Mouse (Mus musculus): ENCODE results near the gene Tigd3. TPM values are rescaled to one million over a fixed set of nuclear protein-coding genes. Genes with fewer than 3 reads are reported as not detected.

Gene Tigd3
- not detected for polyA plus RNA-seq (2014; fragmentation: Illumina TruSeq; extraction: RNeasy Lipid Tissue Mini Kit (QIAGEN cat#74804); ENCODE audit: low read depth, low replicate concordance)

DNA sequence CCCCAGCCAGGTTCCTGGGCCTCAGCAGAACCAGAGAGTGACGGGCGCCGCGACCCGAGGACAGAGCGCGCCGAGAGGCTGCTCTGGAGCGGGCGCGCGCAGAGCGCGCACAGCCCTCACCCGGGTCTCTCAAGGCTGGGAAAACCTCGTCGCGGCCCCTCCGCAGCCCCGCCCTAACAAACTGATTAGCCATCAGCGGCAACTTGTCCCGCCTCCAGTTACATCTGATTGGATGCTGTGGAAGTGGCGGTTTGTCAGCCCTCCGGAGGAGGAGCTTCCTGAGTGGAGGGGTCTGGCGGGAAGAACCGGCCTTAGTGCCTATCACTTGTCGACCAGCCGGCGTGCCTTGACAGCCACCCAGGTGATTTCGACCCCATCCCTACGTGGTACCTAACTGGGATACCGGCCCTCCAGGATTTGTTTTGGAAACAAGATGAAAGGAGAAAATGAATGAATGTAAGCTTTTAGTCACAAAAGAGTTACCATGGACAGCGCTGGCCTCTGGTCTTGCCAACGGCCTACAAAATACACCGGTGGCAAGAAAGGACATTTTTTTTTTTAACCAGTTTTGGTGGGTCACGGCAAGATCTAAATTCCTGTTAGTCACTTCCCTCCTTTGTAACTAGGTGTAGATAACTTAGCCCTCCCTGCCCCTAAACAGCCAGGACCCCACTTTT is at the start of gene Tigd3:
Gene Tigd3, minus strand, starts transcription at position 148 of the 677 bp plus-strand sequence.

GRCm38 (mm10) chr19:5924713-5925093 is 30.8 kb upstream of the Tigd3 start, which contains the start of gene Cdc42ep2:
Gene Cdc42ep2 (minus strand): TSS chr19:5924816.

DNA sequence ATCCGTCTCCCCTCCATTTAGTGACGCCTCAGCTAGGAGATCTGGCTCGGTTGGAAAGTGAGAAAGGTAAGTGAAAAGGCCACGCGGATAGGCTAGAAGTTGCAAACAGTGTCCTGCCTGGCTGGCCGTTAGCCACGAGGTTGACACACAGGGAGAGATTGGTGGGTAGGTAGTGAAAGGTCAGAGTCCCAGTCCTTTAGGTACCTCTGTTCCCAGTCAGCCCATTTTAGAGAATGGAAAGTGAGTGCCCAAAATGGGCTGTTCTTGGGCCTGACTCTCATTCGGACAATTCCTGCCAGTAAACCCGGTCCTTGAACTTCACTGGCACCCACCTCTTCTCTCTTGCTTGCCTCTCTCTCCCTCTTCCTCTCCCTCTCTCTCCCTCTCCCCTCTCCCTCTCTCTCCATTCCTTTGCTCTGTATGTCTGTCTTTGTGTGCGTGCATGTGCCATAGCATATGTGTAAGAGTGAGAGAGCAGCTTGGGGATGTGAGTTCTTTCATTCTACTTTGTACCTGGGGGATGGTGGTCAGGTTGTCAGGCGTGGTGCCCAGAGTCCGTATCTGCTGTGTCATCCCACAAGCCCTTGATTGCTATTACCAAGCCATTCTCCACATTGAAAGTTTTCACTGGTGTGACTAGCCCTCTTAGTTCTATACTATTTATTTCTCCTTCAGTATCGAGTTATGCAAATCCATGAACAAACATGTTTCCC is 19.2 kb upstream of the Tigd3 start, which contains the start of gene Dpf2:
Gene Dpf2, minus strand, starts transcription at position 4 of the 713 bp plus-strand sequence.

GRCm38 (mm10) chr19:5877618-5878361 is 16.2 kb downstream of the Tigd3 start, which contains the start of gene Slc25a45:
Gene Slc25a45 (plus strand): TSS chr19:5877808.

DNA sequence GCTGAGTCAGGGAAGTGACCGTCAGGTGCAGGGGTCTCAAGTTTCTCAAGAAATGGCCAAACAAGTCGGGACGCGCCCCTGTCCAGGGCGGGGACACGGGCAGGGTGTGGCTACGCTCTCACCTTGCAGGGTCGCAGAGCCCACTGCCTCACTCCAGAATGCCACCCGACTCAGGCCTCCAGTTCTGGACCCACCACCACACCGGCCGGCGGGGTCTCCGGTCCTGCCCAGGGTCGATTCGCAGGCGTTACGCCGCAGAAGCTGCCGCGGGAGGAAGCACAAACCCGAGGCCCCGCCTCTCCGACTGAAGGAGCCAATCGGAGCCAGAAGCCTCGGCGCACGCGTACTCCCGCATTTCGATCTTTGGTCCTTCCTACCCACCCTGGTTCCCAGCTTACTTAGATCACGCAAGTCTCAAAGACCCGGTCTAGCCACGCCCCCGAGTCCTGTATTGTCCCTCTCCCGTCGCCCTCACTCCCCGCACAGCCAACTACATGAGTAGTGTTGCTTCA is 18.9 kb downstream of the Tigd3 start, which contains the start of gene Frmd8:
Gene Frmd8, minus strand, starts transcription at position 306 of the 512 bp plus-strand sequence.

Other genes starting within 250 kb of the Tigd3 start
- 1.3 TPM for gene Sipa1, start 230.4 kb downstream of the Tigd3 start, polyA plus RNA-seq (2014; fragmentation: Illumina TruSeq; extraction: RNeasy Lipid Tissue Mini Kit (QIAGEN cat#74804); ENCODE audit: low read depth, low replicate concordance)
- 2.2 TPM for gene Map3k11, start 205.4 kb downstream of the Tigd3 start, polyA plus RNA-seq (2014; fragmentation: Illumina TruSeq; extraction: RNeasy Lipid Tissue Mini Kit (QIAGEN cat#74804); ENCODE audit: low read depth, low replicate concordance)
- gene Pcnx3, start 205.2 kb downstream of the Tigd3 start, polyA plus RNA-seq (2014; fragmentation: Illumina TruSeq; extraction: RNeasy Lipid Tissue Mini Kit (QIAGEN cat#74804); ENCODE audit: low read depth, low replicate concordance): 0.70 TPM
- not detected for gene Kcnk7, start 189.8 kb downstream of the Tigd3 start, polyA plus RNA-seq (2014; fragmentation: Illumina TruSeq; extraction: RNeasy Lipid Tissue Mini Kit (QIAGEN cat#74804); ENCODE audit: low read depth, low replicate concordance)
- 3.7 TPM for gene Ehbp1l1, start 167.8 kb downstream of the Tigd3 start, polyA plus RNA-seq (2014; fragmentation: Illumina TruSeq; extraction: RNeasy Lipid Tissue Mini Kit (QIAGEN cat#74804); ENCODE audit: low read depth, low replicate concordance)
- gene Fam89b, start 164.5 kb downstream of the Tigd3 start, polyA plus RNA-seq (2014; fragmentation: Illumina TruSeq; extraction: RNeasy Lipid Tissue Mini Kit (QIAGEN cat#74804); ENCODE audit: low read depth, low replicate concordance): not detected
- 17.7 TPM for gene Ltbp3, start 153.2 kb downstream of the Tigd3 start, polyA plus RNA-seq (2014; fragmentation: Illumina TruSeq; extraction: RNeasy Lipid Tissue Mini Kit (QIAGEN cat#74804); ENCODE audit: low read depth, low replicate concordance)
- gene Scyl1, start 122.7 kb downstream of the Tigd3 start, polyA plus RNA-seq (2014; fragmentation: Illumina TruSeq; extraction: RNeasy Lipid Tissue Mini Kit (QIAGEN cat#74804); ENCODE audit: low read depth, low replicate concordance): 1.6 TPM
- 4.1 TPM for gene Frmd8, start 18.9 kb downstream of the Tigd3 start, polyA plus RNA-seq (2014; fragmentation: Illumina TruSeq; extraction: RNeasy Lipid Tissue Mini Kit (QIAGEN cat#74804); ENCODE audit: low read depth, low replicate concordance)
- 3.4 TPM for gene Slc25a45, start 16.3 kb downstream of the Tigd3 start, polyA plus RNA-seq (2014; fragmentation: Illumina TruSeq; extraction: RNeasy Lipid Tissue Mini Kit (QIAGEN cat#74804); ENCODE audit: low read depth, low replicate concordance)
- 8.1 TPM for gene Dpf2, start 18.9 kb upstream of the Tigd3 start, polyA plus RNA-seq (2014; fragmentation: Illumina TruSeq; extraction: RNeasy Lipid Tissue Mini Kit (QIAGEN cat#74804); ENCODE audit: low read depth, low replicate concordance)
- gene Cdc42ep2, start 30.7 kb upstream of the Tigd3 start, polyA plus RNA-seq (2014; fragmentation: Illumina TruSeq; extraction: RNeasy Lipid Tissue Mini Kit (QIAGEN cat#74804); ENCODE audit: low read depth, low replicate concordance): 1.7 TPM
- gene Pola2, start 70.1 kb upstream of the Tigd3 start, polyA plus RNA-seq (2014; fragmentation: Illumina TruSeq; extraction: RNeasy Lipid Tissue Mini Kit (QIAGEN cat#74804); ENCODE audit: low read depth, low replicate concordance): 3.7 TPM
- not detected for gene Slc22a20, start 92.0 kb upstream of the Tigd3 start, polyA plus RNA-seq (2014; fragmentation: Illumina TruSeq; extraction: RNeasy Lipid Tissue Mini Kit (QIAGEN cat#74804); ENCODE audit: low read depth, low replicate concordance)
- 2.1 TPM for gene Capn1, start 121.7 kb upstream of the Tigd3 start, polyA plus RNA-seq (2014; fragmentation: Illumina TruSeq; extraction: RNeasy Lipid Tissue Mini Kit (QIAGEN cat#74804); ENCODE audit: low read depth, low replicate concordance)
- 0.82 TPM for gene Syvn1, start 152.4 kb upstream of the Tigd3 start, polyA plus RNA-seq (2014; fragmentation: Illumina TruSeq; extraction: RNeasy Lipid Tissue Mini Kit (QIAGEN cat#74804); ENCODE audit: low read depth, low replicate concordance)
- 39.2 TPM for gene Mrpl49, start 163.6 kb upstream of the Tigd3 start, polyA plus RNA-seq (2014; fragmentation: Illumina TruSeq; extraction: RNeasy Lipid Tissue Mini Kit (QIAGEN cat#74804); ENCODE audit: low read depth, low replicate concordance)
- gene Fau, start 163.7 kb upstream of the Tigd3 start, polyA plus RNA-seq (2014; fragmentation: Illumina TruSeq; extraction: RNeasy Lipid Tissue Mini Kit (QIAGEN cat#74804); ENCODE audit: low read depth, low replicate concordance): 27.5 TPM
- not detected for gene Znhit2, start 167.0 kb upstream of the Tigd3 start, polyA plus RNA-seq (2014; fragmentation: Illumina TruSeq; extraction: RNeasy Lipid Tissue Mini Kit (QIAGEN cat#74804); ENCODE audit: low read depth, low replicate concordance)
- gene Tm7sf2, start 174.2 kb upstream of the Tigd3 start, polyA plus RNA-seq (2014; fragmentation: Illumina TruSeq; extraction: RNeasy Lipid Tissue Mini Kit (QIAGEN cat#74804); ENCODE audit: low read depth, low replicate concordance): 2.7 TPM
- 7.1 TPM for gene Vps51, start 183.1 kb upstream of the Tigd3 start, polyA plus RNA-seq (2014; fragmentation: Illumina TruSeq; extraction: RNeasy Lipid Tissue Mini Kit (QIAGEN cat#74804); ENCODE audit: low read depth, low replicate concordance)
- not detected for gene Tmem262, start 185.9 kb upstream of the Tigd3 start, polyA plus RNA-seq (2014; fragmentation: Illumina TruSeq; extraction: RNeasy Lipid Tissue Mini Kit (QIAGEN cat#74804); ENCODE audit: low read depth, low replicate concordance)
- not detected for gene Gm28374, start 188.1 kb upstream of the Tigd3 start, polyA plus RNA-seq (2014; fragmentation: Illumina TruSeq; extraction: RNeasy Lipid Tissue Mini Kit (QIAGEN cat#74804); ENCODE audit: low read depth, low replicate concordance)
- 1.5 TPM for gene Zfpl1, start 190.8 kb upstream of the Tigd3 start, polyA plus RNA-seq (2014; fragmentation: Illumina TruSeq; extraction: RNeasy Lipid Tissue Mini Kit (QIAGEN cat#74804); ENCODE audit: low read depth, low replicate concordance)
- gene Cdca5, start 190.8 kb upstream of the Tigd3 start, polyA plus RNA-seq (2014; fragmentation: Illumina TruSeq; extraction: RNeasy Lipid Tissue Mini Kit (QIAGEN cat#74804); ENCODE audit: low read depth, low replicate concordance): 1.2 TPM
- not detected for gene AC131692.1, start 200.3 kb upstream of the Tigd3 start, polyA plus RNA-seq (2014; fragmentation: Illumina TruSeq; extraction: RNeasy Lipid Tissue Mini Kit (QIAGEN cat#74804); ENCODE audit: low read depth, low replicate concordance)
- not detected for gene Naaladl1, start 211.6 kb upstream of the Tigd3 start, polyA plus RNA-seq (2014; fragmentation: Illumina TruSeq; extraction: RNeasy Lipid Tissue Mini Kit (QIAGEN cat#74804); ENCODE audit: low read depth, low replicate concordance)
- gene Sac3d1, start 224.5 kb upstream of the Tigd3 start, polyA plus RNA-seq (2014; fragmentation: Illumina TruSeq; extraction: RNeasy Lipid Tissue Mini Kit (QIAGEN cat#74804); ENCODE audit: low read depth, low replicate concordance): 0.70 TPM
- 4.0 TPM for gene Snx15, start 234.2 kb upstream of the Tigd3 start, polyA plus RNA-seq (2014; fragmentation: Illumina TruSeq; extraction: RNeasy Lipid Tissue Mini Kit (QIAGEN cat#74804); ENCODE audit: low read depth, low replicate concordance)
- not detected for gene Batf2, start 246.8 kb upstream of the Tigd3 start, polyA plus RNA-seq (2014; fragmentation: Illumina TruSeq; extraction: RNeasy Lipid Tissue Mini Kit (QIAGEN cat#74804); ENCODE audit: low read depth, low replicate concordance)
- gene Arl2, start 247.4 kb upstream of the Tigd3 start, polyA plus RNA-seq (2014; fragmentation: Illumina TruSeq; extraction: RNeasy Lipid Tissue Mini Kit (QIAGEN cat#74804); ENCODE audit: low read depth, low replicate concordance): 2.3 TPM

Data from adrenal gland, adult 10 weeks (tissue).